Mouse (Mus musculus): ENCODE measurements around the gene Sdccag8. TPM values are rescaled to one million over a fixed set of nuclear protein-coding genes. Genes with fewer than 3 reads are reported as not detected.

Sdccag8 gene
- polyA plus RNA-seq, 1 experiment from 2014 or later = 22.8 TPM

GRCm38 (mm10) chr1:176985691-176986090 lies 171.2 kb downstream of the Sdccag8 start:
- H3K27ac ChIP-seq (replicated peaks) = peak overlapping the region; percentile 57; the same call in 1 of the 2 replicates
- H3K27me3 ChIP-seq (ENCODE audit: low read depth, poor library complexity, severe bottlenecking) = no peaks in the 10 kb centered on the region
- no peak overlapping the region for H3K4me3 ChIP-seq
- 76% methylated on average over 6 of the region's 6 CpGs for WGBS
- no peaks in the 10 kb centered on the region for H3K36me3 ChIP-seq
- peaks cover 63% of the 10 kb centered on the region for H3K4me1 ChIP-seq
- no peak for DNase-seq (ENCODE audit: low spot score)
- no peaks in the 10 kb centered on the region for H3K9me3 ChIP-seq (replicated peaks)

- no peak for DNase-seq (ENCODE audit: low spot score)
- peak overlapping the region; percentile 46; the same call in 1 of the 2 replicates for H3K27ac ChIP-seq (replicated peaks)
- H3K9me3 ChIP-seq (replicated peaks) = no peaks in the 10 kb centered on the region
- no peak overlapping the region for H3K4me3 ChIP-seq
- peaks cover 63% of the 10 kb centered on the region for H3K4me1 ChIP-seq
- H3K36me3 ChIP-seq = no peaks in the 10 kb centered on the region
- 74% methylated on average over 6 of the region's 6 CpGs for WGBS
- no peaks in the 10 kb centered on the region for H3K27me3 ChIP-seq (ENCODE audit: low read depth, poor library complexity, severe bottlenecking)
Measured at GRCm38 (mm10) chr1:176986275-176986674, 171.8 kb downstream of the Sdccag8 start.

- Histone ChIP-seq H3K4me1 (peaks cover 56% of the 10 kb centered on the region), H3K27me3 (ENCODE audit: low read depth, poor library complexity, severe bottlenecking) (no peaks in the 10 kb centered on the region), H3K4me3 (no peak overlapping the region), H3K9me3 (replicated peaks) (no peaks in the 10 kb centered on the region), H3K27ac (replicated peaks) (peak overlapping the region; percentile 46; the same call in 1 of the 2 replicates), H3K36me3 (no peaks in the 10 kb centered on the region)
- 72% methylated on average over 6 of the region's 6 CpGs for WGBS
- no peak for DNase-seq (ENCODE audit: low spot score)
Measured at GRCm38 (mm10) chr1:176986990-176987740, 172.7 kb downstream of the Sdccag8 start.

GRCm38 (mm10) chr1:176991473-176991872 lies 177.0 kb downstream of the Sdccag8 start:
- no peak overlapping the region for H3K4me3 ChIP-seq
- H3K9me3 ChIP-seq (replicated peaks) = no peaks in the 10 kb centered on the region
- 97% methylated on average over 4 of the region's 4 CpGs for WGBS
- H3K36me3 ChIP-seq = no peaks in the 10 kb centered on the region
- peaks cover 74% of the 10 kb centered on the region for H3K4me1 ChIP-seq
- no peaks in the 10 kb centered on the region for H3K27me3 ChIP-seq (ENCODE audit: low read depth, poor library complexity, severe bottlenecking)
- no peak for DNase-seq (ENCODE audit: low spot score)
- H3K27ac ChIP-seq (replicated peaks) = peak overlapping the region; percentile 55; the same call in 1 of the 2 replicates

GRCm38 (mm10) chr1:176992517-176992916 lies 178.1 kb downstream of the Sdccag8 start:
- Histone ChIP-seq H3K4me3 (no peak overlapping the region), H3K27ac (replicated peaks) (peak overlapping the region; percentile 95), H3K4me1 (peaks cover 74% of the 10 kb centered on the region), H3K27me3 (ENCODE audit: low read depth, poor library complexity, severe bottlenecking) (no peaks in the 10 kb centered on the region), H3K9me3 (replicated peaks) (no peaks in the 10 kb centered on the region), H3K36me3 (no peaks in the 10 kb centered on the region)
- DNase-seq (ENCODE audit: low spot score) = no peak
- WGBS = 44% methylated on average over 8 of the region's 8 CpGs

- Histone ChIP-seq H3K27ac (replicated peaks) (peak overlapping the region; percentile 95), H3K4me1 (peaks cover 83% of the 10 kb centered on the region), H3K27me3 (ENCODE audit: low read depth, poor library complexity, severe bottlenecking) (no peaks in the 10 kb centered on the region), H3K36me3 (no peaks in the 10 kb centered on the region), H3K9me3 (replicated peaks) (no peaks in the 10 kb centered on the region), H3K4me3 (no peak overlapping the region)
- 83% methylated on average over 18 of the region's 18 CpGs for WGBS
- no peak for DNase-seq (ENCODE audit: low spot score)
Measured at GRCm38 (mm10) chr1:176993141-176994010, 178.9 kb downstream of the Sdccag8 start.

GRCm38 (mm10) chr1:176994087-176994486 lies 179.6 kb downstream of the Sdccag8 start:
- Histone ChIP-seq H3K27me3 (ENCODE audit: low read depth, poor library complexity, severe bottlenecking) (no peaks in the 10 kb centered on the region), H3K4me3 (no peak overlapping the region), H3K4me1 (peaks cover 87% of the 10 kb centered on the region), H3K36me3 (no peaks in the 10 kb centered on the region), H3K27ac (replicated peaks) (peak overlapping the region; percentile 95), H3K9me3 (replicated peaks) (no peaks in the 10 kb centered on the region)
- peak; percentile 73 for DNase-seq (ENCODE audit: low spot score)
- WGBS = 14% methylated on average over 7 of the region's 7 CpGs

GRCm38 (mm10) chr1:176994707-176995418 lies 180.4 kb downstream of the Sdccag8 start:
- Histone ChIP-seq H3K27ac (replicated peaks) (peak overlapping the region; percentile 95), H3K9me3 (replicated peaks) (no peaks in the 10 kb centered on the region), H3K27me3 (ENCODE audit: low read depth, poor library complexity, severe bottlenecking) (no peaks in the 10 kb centered on the region), H3K36me3 (no peaks in the 10 kb centered on the region), H3K4me3 (no peak overlapping the region), H3K4me1 (peaks cover 87% of the 10 kb centered on the region)
- WGBS = 37% methylated on average over 11 of the region's 11 CpGs
- peak; percentile 49 for DNase-seq (ENCODE audit: low spot score)

GRCm38 (mm10) chr1:176995419-176995775 lies 180.9 kb downstream of the Sdccag8 start:
- Histone ChIP-seq H3K9me3 (replicated peaks) (no peaks in the 10 kb centered on the region), H3K27me3 (ENCODE audit: low read depth, poor library complexity, severe bottlenecking) (no peaks in the 10 kb centered on the region), H3K4me3 (no peak overlapping the region), H3K36me3 (no peaks in the 10 kb centered on the region), H3K27ac (replicated peaks) (peak overlapping the region; percentile 95), H3K4me1 (peaks cover 89% of the 10 kb centered on the region)
- WGBS = 78% methylated on average over 4 of the region's 4 CpGs
- DNase-seq (ENCODE audit: low spot score) = no peak

GRCm38 (mm10) chr1:176996166-176996565 lies 181.7 kb downstream of the Sdccag8 start:
- H3K27ac ChIP-seq (replicated peaks) = peak overlapping the region; percentile 95
- no peaks in the 10 kb centered on the region for H3K27me3 ChIP-seq (ENCODE audit: low read depth, poor library complexity, severe bottlenecking)
- WGBS = 80% methylated on average over 3 of the region's 3 CpGs
- H3K4me3 ChIP-seq = no peak overlapping the region
- no peaks in the 10 kb centered on the region for H3K36me3 ChIP-seq
- no peaks in the 10 kb centered on the region for H3K9me3 ChIP-seq (replicated peaks)
- no peak for DNase-seq (ENCODE audit: low spot score)
- peaks cover 91% of the 10 kb centered on the region for H3K4me1 ChIP-seq

- Histone ChIP-seq H3K36me3 (no peaks in the 10 kb centered on the region), H3K4me3 (peak overlapping the region; percentile 52; the same call in 1 of the 2 replicates), H3K27me3 (ENCODE audit: low read depth, poor library complexity, severe bottlenecking) (no peaks in the 10 kb centered on the region), H3K4me1 (peaks cover 94% of the 10 kb centered on the region), H3K9me3 (replicated peaks) (no peaks in the 10 kb centered on the region), H3K27ac (replicated peaks) (peak overlapping the region; percentile 95)
- WGBS = 38% methylated on average over 16 of the region's 16 CpGs
- no peak for DNase-seq (ENCODE audit: low spot score)
Measured at GRCm38 (mm10) chr1:176996630-176997201, 182.3 kb downstream of the Sdccag8 start.

- H3K4me3 ChIP-seq = peak overlapping the region; percentile 52
- H3K27me3 ChIP-seq (ENCODE audit: low read depth, poor library complexity, severe bottlenecking) = no peaks in the 10 kb centered on the region
- H3K27ac ChIP-seq (replicated peaks) = peak overlapping the region; percentile 95
- 26% methylated on average over 6 of the region's 6 CpGs for WGBS
- DNase-seq (ENCODE audit: low spot score) = no peak
- no peaks in the 10 kb centered on the region for H3K9me3 ChIP-seq (replicated peaks)
- H3K4me1 ChIP-seq = peaks cover 97% of the 10 kb centered on the region
- H3K36me3 ChIP-seq = no peaks in the 10 kb centered on the region
Measured at GRCm38 (mm10) chr1:176997254-176997653, 182.8 kb downstream of the Sdccag8 start.

All from midbrain, embryonic 10.5 days (tissue).